Mouse (Mus musculus): ENCODE measurements at regions not wholly inside any gene's neighbourhood (a gene's known extent, or its start where the extent isn't known, plus 50 kb on each side); places are given as distances from the start of the nearest gene placed in this dataset.

DNA sequence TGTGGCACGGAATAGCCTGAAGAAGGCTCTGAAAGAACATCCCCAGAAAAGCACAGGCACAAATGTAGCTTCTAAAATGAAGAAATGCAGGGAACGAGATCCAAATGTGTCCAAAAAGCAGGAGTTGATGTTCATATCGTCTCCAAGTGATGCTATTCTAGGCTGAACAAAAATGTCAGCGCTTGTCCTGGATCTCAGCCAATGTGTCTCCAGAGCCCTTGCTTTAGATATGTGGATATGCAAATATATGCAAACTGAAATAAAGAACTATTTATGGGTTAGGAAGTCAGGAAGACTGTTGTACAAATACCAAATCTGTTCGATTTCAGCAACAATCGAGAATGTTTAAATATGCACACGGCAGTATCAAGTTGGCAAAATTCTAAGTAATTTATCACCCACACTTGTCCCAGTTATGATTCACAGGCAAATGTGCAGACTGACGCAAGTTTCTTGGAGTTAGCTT is 320.4 kb downstream of the Synb start:
- no peak for DNase-seq

DNA sequence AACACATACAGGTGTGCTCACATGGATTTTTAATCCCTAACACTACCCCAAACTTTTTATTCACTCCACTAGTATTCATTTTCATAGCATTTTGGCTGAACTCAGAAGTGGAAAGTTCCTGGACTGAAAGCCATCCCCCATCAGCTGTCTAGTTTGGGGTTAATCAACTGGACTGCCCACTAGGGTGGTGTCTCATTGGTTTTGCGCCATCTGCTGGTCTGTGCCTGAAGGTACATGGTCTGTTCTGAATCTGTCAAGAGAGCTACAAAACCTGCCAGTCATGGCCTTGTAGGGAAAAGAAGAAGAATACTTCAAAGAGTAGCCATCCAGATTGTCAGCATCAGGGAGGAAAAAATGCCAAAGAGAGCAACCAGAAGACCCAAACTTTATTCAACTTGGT is 327.3 kb downstream of the Synb start:
- peak; percentile 56 for DNase-seq

DNA sequence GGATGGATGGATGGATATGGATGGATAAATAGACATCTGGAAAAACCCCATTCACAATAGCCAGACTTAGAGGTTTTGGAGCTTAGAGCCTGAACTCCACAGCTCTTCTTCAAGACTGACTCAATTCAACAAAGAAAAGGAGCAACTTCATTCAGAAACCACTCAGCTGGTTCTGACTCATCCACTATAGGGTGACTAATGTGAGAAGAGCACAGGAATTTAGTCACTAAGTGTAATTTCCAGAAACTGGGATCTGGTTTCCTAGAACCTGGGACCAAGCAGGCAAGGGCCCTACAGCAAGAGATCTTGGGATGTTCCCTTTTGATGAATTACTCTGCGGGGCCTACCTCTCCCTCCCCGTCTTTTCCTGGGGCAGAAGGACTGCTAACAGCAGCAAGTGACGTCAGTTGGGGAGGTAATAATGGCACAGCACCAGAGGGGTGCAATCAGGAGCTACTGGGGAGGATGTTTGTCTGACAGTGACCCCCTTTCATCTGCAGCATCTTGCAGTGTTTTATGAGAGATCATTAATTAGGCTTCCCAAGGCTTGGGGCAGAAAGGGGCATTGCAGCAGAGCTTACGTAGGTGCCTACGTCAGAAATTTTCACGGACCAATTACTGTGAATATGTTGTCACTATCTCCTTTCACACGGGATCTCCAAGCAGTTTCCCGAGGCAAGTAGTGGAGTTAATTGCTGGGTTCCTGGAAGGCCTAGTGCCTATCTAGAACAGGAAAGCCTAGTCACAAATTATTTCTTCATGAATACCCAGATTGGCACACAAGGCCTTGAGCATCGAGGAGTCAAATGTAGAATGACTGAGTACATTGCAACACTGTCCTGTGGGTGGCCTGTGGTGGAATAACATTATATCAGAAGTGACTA is 339.3 kb downstream of the Synb start:
- no peak for DNase-seq

DNA sequence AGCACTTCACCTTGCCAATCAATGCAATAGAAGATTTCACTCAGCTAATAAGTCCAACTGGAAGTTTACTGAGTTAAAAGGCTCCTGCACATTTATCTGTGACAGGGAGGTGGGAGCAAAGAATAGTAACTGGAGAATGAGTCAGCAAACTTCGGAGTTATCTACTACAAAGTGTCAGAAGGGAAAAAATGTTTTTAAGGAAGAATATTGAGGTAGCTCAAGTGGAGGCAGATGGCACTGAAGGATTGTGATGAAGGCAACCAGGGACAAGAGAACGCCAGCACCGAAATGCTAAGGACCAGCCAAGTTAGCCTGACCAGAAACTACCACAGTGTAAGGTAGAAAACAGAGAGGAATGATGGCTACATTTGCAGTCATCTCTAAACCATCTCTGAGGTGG is 348.2 kb downstream of the Synb start:
- no peak for DNase-seq

DNA sequence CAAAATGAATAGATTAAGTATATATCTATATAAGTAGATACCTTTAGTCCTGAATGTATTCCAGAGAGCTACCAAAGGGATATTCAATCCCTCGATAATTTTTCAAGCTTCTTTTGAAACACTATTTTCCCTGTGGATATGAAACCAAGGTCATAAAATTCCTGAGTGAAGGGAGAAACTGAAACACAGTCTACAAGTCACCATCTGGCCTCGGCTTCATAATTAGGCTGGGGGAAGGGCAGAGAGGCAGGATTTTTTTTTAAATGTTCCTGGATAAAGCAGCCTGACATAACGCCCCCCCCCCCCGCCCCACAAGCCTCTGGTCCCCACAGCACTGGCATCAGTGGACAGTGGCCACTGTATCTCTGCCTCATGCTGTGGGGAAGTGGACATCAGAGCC is 348.7 kb downstream of the Synb start:
- no peak for DNase-seq

DNA sequence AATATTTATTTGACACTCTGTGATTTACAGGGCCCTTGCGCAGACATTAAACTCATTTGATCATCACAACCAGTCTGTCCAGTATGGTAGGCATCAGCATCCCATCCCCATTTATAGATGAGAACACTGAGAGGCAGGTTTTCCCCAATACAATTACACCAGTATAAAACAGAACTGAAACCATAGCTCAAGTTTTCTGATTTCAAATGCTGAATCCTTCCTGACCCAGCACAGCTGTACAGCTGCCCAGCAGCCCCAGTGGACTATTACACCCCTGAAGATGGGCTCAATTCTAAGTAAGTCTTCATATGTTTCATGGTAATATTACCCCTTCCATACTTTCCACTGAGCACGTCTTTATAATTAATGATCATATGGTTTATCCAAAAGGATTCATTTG is 352.3 kb downstream of the Synb start:
- DNase-seq: no peak

DNA sequence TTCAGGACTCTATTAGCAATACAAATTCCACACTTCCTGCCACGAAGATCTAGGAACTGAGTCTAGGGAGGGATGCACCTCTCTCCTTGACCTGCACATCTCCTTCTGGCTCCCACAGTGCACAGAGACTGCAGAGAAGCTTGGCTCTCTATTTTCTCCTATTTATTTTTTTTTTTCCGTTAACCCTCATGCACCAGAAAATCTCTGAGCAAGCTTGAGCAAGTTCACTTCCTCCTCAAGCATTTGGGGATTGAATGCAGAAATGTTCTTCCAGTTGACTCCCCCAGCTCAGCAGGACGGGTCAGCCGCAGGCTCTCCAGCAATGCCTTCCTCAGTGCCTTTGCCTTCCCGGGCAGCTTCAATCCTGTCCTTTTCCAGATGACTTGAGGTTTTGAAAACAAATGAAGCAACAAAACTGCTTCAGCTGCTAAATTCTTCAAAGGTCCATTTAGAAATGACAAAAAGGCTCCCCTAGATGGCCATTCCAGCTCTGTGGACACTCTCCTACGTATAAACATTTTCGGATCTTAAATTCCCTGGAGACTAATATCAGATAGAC is 352.9 kb downstream of the Synb start:
- DNase-seq: no peak

DNA sequence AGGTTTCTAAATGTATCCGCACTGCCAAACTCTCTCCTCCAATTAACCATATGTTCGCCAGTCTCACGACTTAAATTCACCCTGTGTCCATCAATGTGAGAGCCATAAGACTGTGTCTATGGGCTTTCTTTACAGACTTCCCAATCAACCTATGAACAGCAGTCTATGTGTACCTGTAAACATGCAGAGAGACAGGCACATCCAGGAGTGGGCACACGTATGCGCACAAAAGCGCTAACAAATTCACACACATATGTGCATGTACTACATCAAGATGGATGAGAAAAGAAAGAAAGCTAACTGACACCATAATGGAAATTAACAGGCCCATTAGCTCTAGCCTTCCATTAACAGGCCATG is 358.8 kb downstream of the Synb start:
- no peak for DNase-seq

DNA sequence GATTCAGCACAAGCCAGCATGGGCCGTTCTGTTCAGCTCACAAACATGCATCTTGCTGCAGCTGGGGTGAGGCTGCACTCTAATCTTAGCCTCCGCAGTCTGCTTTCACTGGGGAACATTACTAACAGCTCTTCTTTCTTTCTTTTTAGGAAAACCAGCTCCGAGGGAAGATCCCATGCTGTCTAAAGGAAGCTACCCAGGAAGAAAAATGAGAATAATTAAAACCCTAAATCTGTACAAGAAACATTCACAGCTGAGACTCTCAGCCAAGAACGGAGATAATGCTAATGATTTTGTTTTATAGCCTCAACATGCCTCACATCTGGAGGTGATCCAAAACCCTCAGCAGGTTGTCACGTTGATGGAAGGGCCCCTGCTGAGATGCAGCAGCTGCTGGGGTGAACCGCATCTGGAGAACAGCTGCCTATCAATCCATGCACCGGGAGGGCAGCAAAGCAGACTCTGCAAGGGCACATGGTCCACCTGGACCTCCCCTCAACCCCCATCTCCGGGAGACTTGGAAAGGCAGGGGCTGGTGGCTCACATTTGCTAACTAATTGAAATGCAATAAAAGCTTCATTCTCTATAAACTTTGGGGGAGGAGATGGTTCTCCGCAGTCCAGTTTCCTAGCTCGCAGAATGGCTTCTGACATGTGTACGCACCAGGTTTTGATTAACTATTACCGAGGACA is 359.3 kb downstream of the Synb start:
- DNase-seq: peak; percentile 54

DNA sequence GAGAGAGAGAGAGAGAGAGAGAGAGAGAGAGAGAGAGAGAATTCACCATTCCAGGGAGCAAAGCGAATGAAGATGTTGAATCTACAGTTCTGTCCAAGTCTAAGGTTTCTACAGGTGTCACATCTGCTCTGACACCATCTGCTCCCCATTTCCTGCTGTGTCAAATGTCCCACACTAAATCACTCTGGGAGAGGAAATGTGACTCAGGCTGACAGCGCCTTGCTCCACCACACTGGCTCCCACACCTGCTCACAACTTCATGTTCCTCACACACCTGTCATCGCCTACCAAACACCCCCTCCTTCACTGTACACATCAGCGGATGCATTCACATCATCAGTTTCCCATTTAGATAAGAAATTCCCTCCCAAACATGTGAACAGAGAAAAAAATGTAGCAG is 366.3 kb downstream of the Synb start:
- no peak for DNase-seq

DNA sequence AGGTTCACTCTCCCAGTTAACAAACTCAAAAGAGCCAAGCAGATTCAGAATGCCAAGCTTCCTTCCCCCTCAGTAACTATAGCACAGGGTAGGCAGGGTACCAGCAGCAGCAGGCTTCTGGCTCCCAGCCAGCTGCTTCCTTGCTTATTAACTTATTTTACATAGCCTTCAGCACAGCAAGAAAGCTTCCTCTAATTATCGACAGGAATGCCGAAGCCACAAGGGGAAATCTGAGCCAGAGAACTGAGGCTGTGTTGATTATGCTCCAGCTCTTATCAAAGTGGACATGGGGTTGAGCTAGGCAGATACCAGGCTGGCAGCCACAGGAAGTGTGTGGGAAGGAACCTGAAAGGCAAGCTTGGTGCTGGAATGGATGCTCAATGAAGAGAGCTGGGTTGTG is 371.0 kb downstream of the Synb start:
- peak; percentile 65 for DNase-seq

DNA sequence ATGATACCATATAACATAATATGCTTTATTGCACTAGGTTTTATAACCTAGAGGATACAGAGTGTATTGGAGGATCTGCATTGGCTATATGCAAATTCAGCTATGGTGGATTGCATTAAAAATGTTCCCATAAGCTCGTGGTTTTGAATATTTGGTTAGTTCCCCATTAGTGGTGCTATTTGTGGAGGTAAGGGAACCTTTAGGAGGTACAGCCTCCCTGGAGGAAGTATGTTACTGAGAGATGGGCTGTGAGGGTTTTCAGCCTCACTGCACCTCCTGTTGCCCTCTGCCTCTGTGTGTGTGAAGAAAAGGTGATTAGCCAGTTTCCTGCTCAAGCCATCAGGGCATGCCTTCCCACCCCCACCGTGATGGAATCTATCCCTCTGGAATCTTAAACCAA is 372.1 kb downstream of the Synb start:
- no peak for DNase-seq

DNA sequence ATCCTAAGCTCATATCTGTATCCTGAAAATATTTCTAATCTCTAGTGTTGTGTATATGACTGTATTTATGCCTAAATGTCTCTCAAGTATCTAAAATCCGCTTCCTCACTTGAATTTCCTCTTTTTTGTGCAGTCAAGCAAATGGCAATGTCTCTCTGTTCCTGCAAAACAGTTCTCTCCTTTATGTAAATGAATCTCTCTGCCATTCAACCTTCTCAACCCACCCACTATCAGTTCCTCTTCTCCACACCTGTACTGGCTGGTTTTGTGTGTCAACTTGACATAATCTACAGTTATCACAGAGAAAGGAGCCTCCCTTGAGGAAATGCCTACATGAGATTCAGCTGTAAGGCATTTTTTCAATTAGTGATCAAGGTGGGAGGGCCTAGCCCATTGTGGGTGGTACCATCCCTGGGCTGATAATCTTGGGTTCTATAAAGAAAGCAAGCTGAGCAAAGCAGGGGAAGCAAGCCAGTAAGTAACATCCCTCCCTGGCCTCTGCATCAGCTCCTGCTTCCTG is 375.5 kb downstream of the Synb start:
- DNase-seq: no peak

DNA sequence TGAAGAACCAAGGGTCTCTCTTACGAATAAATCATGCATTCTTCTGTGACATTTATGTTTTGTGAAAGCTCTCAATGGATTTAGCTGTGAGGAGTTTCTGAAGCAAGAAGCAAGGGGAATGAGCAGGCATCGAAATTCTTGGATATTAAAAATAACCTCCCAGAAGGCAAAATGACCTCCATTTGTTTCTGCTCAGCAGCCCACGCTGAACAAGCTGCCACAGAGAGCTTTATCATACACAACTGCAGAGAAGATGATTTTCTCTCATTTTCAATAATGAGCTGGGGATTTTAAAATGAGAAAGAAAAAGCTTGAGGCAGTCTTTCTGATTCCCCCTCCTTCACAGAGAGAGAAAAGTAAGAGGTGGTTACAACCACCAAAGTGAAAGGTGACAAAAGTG is 394.2 kb downstream of the Synb start:
- no peak for DNase-seq

DNA sequence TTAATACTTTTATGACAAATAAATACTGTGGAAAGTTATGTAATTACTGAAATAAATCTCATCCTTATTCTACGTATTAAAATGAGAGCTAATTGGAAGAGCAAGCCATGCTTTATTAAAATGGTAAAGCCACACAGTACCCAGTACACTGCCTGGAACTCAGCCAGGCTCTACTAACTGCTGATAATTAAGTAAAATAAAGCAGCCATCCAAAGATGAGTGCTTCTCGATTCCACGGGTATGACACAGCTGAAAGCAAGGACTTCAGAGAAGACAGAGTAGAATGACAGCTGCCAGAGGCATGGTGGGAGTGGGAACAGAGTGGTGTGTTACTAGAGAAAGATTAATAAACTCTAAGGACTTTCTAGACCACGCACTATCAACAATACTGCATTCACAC is 416.9 kb downstream of the Synb start:
- no peak for DNase-seq

DNA sequence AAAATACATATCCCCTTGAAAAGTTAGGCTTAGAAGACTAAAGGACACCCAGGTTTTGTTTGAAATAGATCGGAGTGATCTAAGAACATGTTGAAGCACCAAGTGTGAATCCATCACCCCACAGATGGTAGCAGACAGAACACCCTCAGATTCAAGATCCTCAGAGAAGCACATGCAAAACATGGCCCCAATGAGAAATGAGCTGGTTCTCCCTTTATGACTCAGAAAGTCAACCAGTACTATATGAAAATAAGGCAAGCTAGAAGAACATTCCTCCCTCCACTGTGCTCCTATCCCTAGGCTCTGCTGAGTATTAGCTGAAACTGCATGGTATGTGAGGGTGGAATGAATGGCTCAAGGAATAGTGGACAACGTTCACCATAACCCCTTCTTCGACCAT is 433.0 kb downstream of the Synb start:
- no peak for DNase-seq

DNA sequence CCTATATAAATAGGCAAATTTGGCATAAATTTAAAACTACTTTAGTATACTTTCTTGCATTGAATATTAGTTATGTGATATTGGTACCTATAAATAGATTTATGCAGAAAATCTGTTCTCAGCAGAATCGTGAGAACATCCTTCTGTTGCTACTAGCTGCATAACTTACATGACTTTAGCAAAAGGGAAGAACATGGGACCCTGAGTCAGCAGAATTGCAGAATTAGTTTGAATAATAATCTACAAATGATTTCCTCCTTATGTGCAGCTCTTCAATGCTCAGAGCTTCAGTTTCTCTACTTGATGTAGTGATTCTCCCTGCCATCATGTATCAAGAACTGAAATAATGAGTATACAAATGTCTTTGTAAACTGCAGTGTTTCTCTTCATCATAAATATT is 436.2 kb downstream of the Synb start:
- DNase-seq: no peak

DNA sequence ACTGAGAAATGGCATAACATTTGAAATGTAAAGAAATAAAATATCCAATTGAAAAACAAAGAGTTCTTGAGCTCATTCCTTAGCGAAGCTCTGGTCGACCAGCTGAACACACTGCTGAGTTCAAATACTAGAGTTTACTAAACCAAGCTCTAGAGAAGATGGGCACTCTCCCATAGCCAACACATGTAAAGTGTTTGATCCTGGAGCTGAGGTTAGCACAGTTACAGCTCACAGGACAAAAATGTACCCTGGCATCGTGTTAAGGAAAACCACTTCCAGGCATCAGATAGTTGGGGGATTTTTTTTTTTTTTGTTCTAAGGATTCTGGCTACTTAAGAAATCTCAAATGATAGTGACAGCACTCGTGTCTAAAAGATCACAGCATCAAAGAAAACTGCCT is 445.6 kb downstream of the Synb start:
- DNase-seq: no peak

DNA sequence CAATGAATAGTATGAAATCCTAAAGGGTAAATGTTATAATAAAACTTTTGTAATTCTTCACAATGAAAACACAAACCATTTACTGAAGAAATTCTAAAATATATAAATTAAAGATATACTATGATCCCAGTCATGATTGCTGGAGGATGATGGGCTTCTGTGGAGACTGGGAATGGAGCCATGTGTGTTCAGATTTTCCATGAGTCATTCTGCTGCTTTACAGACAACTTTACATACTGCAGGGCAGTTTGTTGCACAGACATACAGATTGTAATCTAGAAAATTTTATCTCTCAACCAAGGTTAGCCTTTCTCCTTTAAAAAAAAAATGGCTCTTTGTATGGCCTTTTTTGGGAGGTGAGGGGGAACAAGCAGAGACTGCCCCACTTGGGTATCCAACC is 446.5 kb downstream of the Synb start:
- no peak for DNase-seq

DNA sequence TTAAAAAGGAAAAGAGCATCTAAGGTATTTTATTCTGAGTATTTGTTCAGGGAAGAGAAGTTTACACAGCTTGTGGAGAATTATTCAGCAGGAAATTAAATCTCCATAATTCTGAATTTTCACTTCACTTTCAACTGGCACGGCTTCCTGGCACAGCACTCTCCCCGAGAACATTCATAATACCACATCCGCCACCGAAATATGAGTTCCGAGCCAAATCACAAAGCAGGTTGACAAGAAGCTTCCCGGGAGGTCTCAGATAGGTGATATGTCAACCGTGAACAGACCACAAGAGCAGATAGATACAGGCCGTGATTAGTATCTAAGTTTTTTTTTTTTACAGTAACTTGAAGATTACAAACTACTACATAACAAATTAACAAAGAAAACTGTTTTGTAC is 473.9 kb downstream of the Synb start:
- DNase-seq: no peak

DNA sequence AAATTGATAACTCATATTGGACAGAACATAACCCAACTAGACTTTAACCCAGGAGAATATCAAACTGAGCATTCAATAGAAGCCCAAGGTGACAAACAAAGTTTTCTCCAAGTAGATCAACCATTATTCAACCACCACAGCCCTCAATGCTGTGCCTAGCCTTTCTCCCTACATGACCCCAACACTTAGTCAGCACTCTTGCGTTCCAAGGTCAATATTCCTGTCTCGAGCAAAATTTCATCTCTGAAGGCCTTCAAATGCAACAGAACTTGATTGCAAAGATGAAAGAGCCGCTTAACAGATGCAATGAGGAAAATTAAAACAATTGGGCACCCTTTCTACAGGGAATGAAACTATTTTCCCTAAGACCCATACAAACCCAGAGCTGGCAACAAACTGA is 485.1 kb downstream of the Synb start:
- no peak for DNase-seq

DNA sequence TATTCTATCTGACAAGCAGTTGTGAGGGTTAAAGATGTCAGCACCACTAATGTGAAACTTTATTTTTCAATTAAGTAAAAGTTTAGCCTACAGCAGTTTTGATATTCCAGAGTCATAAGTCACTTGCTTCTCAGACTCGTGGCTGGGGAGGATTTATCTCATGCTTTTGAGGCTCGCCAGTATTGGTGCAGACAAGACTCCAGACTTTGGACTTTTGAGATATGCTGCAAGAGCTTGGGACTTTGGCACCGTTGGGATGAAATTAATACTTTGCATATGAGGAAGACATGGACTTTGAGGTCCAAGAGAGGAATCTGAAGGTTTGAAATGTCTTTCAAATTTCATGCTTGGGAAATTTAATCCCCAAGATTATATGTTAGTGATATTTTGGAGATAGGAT is 486.2 kb downstream of the Synb start:
- no peak for DNase-seq

DNA sequence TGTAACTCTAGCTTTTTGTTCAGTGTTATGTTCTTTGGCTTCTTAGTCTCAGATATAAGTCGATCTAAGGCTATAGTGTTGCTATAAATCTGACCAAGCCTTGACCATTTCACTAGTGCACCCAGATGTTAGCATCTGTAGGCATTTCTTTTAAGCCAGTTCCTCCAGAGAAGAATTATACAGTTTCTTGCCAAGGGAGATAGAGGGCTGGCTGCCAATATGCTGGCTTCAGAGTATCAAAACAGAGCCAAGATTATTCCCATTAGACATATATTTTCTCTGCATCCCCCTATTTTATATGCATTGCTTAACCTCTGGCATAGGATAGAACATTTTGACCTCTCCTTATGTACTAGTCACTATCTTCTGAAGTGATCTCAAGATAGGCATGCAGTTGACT is 487.5 kb downstream of the Synb start:
- DNase-seq: no peak

DNA sequence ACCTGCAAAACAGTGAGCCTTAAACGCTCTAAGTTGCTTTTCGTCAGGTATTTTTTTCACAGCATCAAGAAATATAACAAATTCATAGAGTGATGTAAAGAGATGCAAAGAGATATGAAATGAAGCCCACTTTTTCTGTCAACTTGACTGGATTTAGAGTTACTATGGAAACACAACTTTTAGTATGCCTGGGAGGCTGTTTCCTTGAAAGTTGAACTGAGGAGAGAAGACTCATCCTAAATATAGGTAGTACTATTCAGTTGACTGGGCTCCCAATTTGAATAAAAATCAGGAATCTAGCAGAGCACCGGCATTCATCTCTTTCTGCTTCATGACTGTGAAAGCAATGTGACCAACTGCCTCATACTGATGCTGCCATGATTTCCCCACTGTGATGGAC is 509.7 kb downstream of the Synb start:
- DNase-seq: no peak

Data from kidney, postnatal 14 days (tissue).